Mouse (Mus musculus) cortical plate, adult 2 months (tissue): ENCODE results near the gene Psen2. TPM values are rescaled to one million over a fixed set of nuclear protein-coding genes. Genes with fewer than 3 reads are reported as not detected.

Experiments
- H3K27ac ChIP-seq: fragments of 200-500 bp; 2 replicates; pipeline ENCODE4 v1.5.1; 2012; ENCODE audit warnings: low read length, control low read depth, inconsistent platforms; ENCODE audit not compliant: insufficient read depth
- H3K4me1 ChIP-seq: fragments of 200-500 bp; 2 replicates; pipeline ENCODE4 v1.6.1; 2011; ENCODE audit warnings: low read length; ENCODE audit not compliant: control insufficient read depth, insufficient read depth
- H3K4me3 ChIP-seq: fragments of 200-500 bp; 2 replicates; pipeline ENCODE4 v1.5.1; 2011; ENCODE audit warnings: mild to moderate bottlenecking, low read length, control low read depth; ENCODE audit not compliant: insufficient read depth
- CTCF ChIP-seq: fragments of 200-500 bp; IDR thresholded peaks from 2 replicates; pipeline ENCODE4 v1.5.1; 2011; ENCODE audit warnings: mild to moderate bottlenecking, control low read depth, low read length; ENCODE audit not compliant: insufficient read depth; ENCODE audit errors: extremely low read depth
- POLR2A ChIP-seq: fragments of 200-500 bp; IDR thresholded peaks from 2 replicates; pipeline ENCODE4 v1.6.1; 2011; ENCODE audit warnings: mild to moderate bottlenecking, low read length, control low read depth; ENCODE audit not compliant: insufficient read depth; ENCODE audit errors: extremely low read depth
- polyA plus RNA-seq: library from polyadenylated mRNA; depleted of rRNA; stranded (reverse); fragments of >200 nt; gene quantifications from 2 replicates; pipeline ENCODE4 v1.2.3, GENCODE M21; 2012

Psen2 gene
- polyA plus RNA-seq, 1 experiment, result 27.5 TPM

- Histone ChIP-seq H3K4me1 (peaks cover 3% of the 10 kb centered on the region; the same call in 1 of the 2 replicates), H3K4me3 (no peak overlapping the region)
- TF ChIP-seq CTCF (no peak), POLR2A (no peak)
Observed at GRCm38 (mm10) chr1:180279648-180280047, 16.4 kb upstream of the Psen2 start.

DNA sequence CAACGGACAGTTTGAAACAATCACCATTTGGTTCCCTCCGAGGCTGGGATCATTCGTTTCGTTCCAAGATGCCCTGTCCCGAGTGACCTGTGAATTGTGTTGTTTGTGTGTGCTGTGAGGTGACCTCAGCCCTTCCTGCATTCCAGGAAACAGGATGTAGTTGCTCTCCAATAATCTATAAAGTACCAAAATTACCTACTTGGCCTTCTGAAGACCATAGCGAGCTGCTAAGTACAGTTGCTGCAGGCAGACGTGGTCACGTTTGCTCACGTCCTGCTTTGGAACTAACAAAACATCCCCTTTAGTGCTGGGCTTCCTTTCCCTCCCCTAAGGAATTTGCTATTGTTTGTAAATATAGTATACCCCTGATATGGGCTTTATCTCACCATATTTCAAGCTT lies 14.3 kb upstream of the Psen2 start:
- Histone ChIP-seq H3K27ac (no peak overlapping the region), H3K4me3 (no peak overlapping the region), H3K4me1 (no peaks in the 10 kb centered on the region)
- TF ChIP-seq CTCF (no peak), POLR2A (no peak)

More at GRCm38 (mm10) chr1:180279648-180280047, 16.4 kb upstream of the Psen2 start:
- H3K27ac ChIP-seq, result no peak overlapping the region

GRCm38 (mm10) chr1:180274725-180275308 lies 11.6 kb upstream of the Psen2 start:
- Histone ChIP-seq H3K4me3 (no peak overlapping the region), H3K27ac (no peak overlapping the region), H3K4me1 (no peaks in the 10 kb centered on the region)
- no peak for TF ChIP-seq POLR2A
- TF ChIP-seq CTCF, result no peak

- Histone ChIP-seq H3K4me3 (no peak overlapping the region), H3K27ac (no peak overlapping the region), H3K4me1 (no peaks in the 10 kb centered on the region)
- no peak for TF ChIP-seq CTCF
- no peak for TF ChIP-seq POLR2A
Observed at GRCm38 (mm10) chr1:180269033-180269432, 5.8 kb upstream of the Psen2 start.

GRCm38 (mm10) chr1:180268249-180269031 lies 5.2 kb upstream of the Psen2 start:
- Histone ChIP-seq H3K4me3 (no peak overlapping the region), H3K27ac (no peak overlapping the region), H3K4me1 (no peaks in the 10 kb centered on the region)
- TF ChIP-seq POLR2A, result no peak
- TF ChIP-seq CTCF, result peak; percentile 99

GRCm38 (mm10) chr1:180267151-180267550 lies 3.9 kb upstream of the Psen2 start:
- TF ChIP-seq POLR2A (no peak), CTCF (no peak)
- Histone ChIP-seq H3K4me1 (no peaks in the 10 kb centered on the region), H3K4me3 (no peak overlapping the region), H3K27ac (no peak overlapping the region)

DNA sequence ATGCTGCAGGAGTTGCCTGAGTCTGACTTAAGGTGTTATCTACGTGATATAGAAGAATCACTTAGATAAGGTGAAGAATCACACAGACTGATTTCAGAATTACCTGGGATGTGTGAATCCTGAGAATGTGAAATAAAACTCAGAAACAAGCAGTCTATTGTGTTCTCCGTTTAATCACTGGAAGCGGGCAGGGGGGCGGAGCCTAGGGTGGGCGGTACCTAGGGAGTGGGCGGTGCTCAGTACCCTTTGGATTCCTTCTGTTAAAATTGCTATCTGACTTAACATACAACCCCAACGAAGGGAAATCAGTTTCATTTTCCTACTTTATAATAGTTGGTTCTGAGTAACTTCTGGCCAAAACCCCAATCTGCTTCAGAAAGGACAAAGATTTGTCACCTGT lies 2.2 kb upstream of the Psen2 start:
- no peak for TF ChIP-seq POLR2A
- H3K4me1 ChIP-seq, result no peaks in the 10 kb centered on the region
- H3K27ac ChIP-seq, result no peak overlapping the region
- H3K4me3 ChIP-seq, result no peak overlapping the region

- Histone ChIP-seq H3K27ac (no peak overlapping the region), H3K4me3 (no peak overlapping the region)
Observed at GRCm38 (mm10) chr1:180264851-180265250, 1.6 kb upstream of the Psen2 start.

DNA sequence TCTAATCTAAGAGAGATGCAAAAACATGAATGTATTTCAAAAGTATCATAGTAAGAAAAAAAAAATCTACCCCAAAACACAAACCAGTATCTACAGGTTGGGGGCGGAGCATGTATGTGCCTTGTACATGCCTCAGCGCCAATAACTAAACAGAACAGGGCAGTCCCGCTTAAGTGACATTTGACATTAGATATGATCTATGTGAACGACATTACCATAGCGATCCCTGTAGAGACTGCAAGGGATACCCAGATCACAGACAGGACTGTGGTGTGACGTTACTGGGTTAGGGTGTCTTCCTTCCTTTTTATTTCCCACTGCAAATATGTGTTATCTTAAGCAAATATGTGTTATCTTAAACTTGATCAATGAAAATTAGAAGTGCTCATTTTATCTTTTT lies 1.2 kb upstream of the Psen2 start:
- H3K4me1 ChIP-seq, result no peaks in the 10 kb centered on the region
- TF ChIP-seq POLR2A, result no peak
- TF ChIP-seq CTCF, result no peak

More at GRCm38 (mm10) chr1:180264851-180265250, 1.6 kb upstream of the Psen2 start:
- H3K4me1 ChIP-seq, result no peaks in the 10 kb centered on the region
- no peak for TF ChIP-seq CTCF
- no peak for TF ChIP-seq POLR2A

More for the DNA sequence above, 1.2 kb upstream of the Psen2 start:
- no peak overlapping the region for H3K27ac ChIP-seq
- no peak overlapping the region for H3K4me3 ChIP-seq
